Mouse (Mus musculus) liver, embryonic 12.5 days (tissue): ENCODE data around the gene Gins1. TPM values are rescaled to one million over a fixed set of nuclear protein-coding genes. Genes with fewer than 3 reads are reported as not detected.
"Not testable (repeated sequence)": the region's sequence is repeated elsewhere in the genome, so short reads cannot be mapped to it uniquely, and the experiment has no call there.

Experiments
- ATAC-seq: fragments of 200-750 bp; cut with Nextera tagmentation; 2 replicates; pipeline ENCODE4 v1.8.0; 2017; ENCODE audit warnings: moderate number of reproducible peaks, mild to moderate bottlenecking, moderate library complexity
- H3K27ac ChIP-seq: fragments of 300-500 bp; sonication (generic); 2 replicates; pipeline ENCODE4 v1.5.1; 2016; ENCODE audit warnings: mild to moderate bottlenecking
- H3K27me3 ChIP-seq: fragments of 300-500 bp; sonication (generic); replicated peaks from 2 replicates; pipeline ENCODE4 v1.6.1; 2016; ENCODE audit warnings: mild to moderate bottlenecking, moderate library complexity
- H3K36me3 ChIP-seq: fragments of 300-500 bp; sonication (generic); 2 replicates; pipeline ENCODE4 v1.6.1; 2016; ENCODE audit warnings: mild to moderate bottlenecking, moderate library complexity
- H3K4me1 ChIP-seq: fragments of 300-500 bp; sonication (generic); 2 replicates; pipeline ENCODE4 v1.6.1; 2016
- H3K4me2 ChIP-seq: fragments of 300-500 bp; sonication (generic); 2 replicates; pipeline ENCODE4 v1.6.1; 2016; ENCODE audit warnings: mild to moderate bottlenecking, moderate library complexity
- H3K4me3 ChIP-seq: fragments of 300-500 bp; sonication (generic); 2 replicates; pipeline ENCODE4 v1.5.1; 2016; ENCODE audit warnings: mild to moderate bottlenecking, moderate library complexity
- H3K9ac ChIP-seq: fragments of 300-500 bp; sonication (generic); 2 replicates; pipeline ENCODE4 v1.6.1; 2016; ENCODE audit warnings: mild to moderate bottlenecking, moderate library complexity
- H3K9me3 ChIP-seq: fragments of 300-500 bp; sonication (generic); replicated peaks from 2 replicates; pipeline ENCODE4 v1.6.1; 2016; ENCODE audit warnings: mild to moderate bottlenecking, moderate library complexity
- WGBS: fragments of 180-500 bp; shearing (Covaris S2); methylation state at CpG from one replicate; pipeline ENCODE4 v1.1.7; 2016; ENCODE audit not compliant: insufficient replicate concordance; 5-methylcytosine and 5-hydroxymethylcytosine counted together
- polyA plus RNA-seq: library from polyadenylated mRNA; unstranded; fragments of >200 nt; fragmentation: Nextera tagmentation; extraction: Ambion mirVana; gene quantifications from 2 replicates; pipeline ENCODE4 v1.2.1, GENCODE M21; 2016

Gins1 gene
- polyA plus RNA-seq, 1 experiment from 2014 or later: 50.2 TPM

DNA sequence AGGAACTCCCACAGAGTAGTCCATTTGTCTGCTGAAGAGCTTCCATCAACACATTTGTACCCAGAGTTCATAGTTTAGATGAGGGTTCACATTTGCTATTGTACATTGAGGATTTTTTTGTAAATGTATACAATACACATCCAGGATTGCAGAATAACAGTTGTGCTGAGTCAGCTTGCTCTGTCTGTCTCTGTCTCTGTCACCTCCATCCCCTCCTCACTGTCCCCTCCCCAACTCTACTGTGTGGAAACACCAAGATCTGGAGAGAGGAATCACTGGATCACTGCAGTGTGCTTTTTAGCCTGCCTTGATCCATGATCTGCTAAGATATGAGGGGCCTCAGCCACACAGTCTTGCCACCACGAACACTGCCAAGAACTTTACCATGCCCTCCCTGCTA, 19.4 kb upstream of the Gins1 start:
- peaks cover 22% of the 10 kb centered on the region for H3K4me1 ChIP-seq
- H3K27ac ChIP-seq: no peak overlapping the region
- 53% methylated on average over 1 of the region's 1 CpGs for WGBS
- H3K9me3 ChIP-seq: no peaks in the 10 kb centered on the region
- no peak for ATAC-seq
- no peak overlapping the region for H3K9ac ChIP-seq
- no peak overlapping the region for H3K4me3 ChIP-seq
- no peak overlapping the region for H3K4me2 ChIP-seq
- H3K36me3 ChIP-seq: no peaks in the 10 kb centered on the region
- H3K27me3 ChIP-seq: no peaks in the 10 kb centered on the region

DNA sequence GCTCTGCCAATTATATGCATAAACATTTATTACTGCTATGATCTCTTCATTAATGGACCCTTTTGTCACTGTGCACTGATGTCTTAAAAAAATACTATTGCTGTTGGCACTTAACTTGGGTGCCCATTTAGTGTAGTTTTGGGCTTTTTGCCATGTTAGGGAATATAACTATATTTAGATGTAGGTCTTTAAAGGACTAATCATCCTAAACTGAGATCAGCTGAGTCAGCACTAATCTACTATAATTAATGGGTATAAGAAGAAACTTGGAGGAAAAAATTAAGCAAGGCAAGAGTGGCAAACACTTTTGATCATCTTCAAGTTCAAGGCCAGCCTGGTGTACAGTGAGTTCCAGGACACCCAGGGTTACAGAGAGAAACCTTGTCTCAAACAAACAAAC, 18.9 kb upstream of the Gins1 start:
- no peaks in the 10 kb centered on the region for H3K27me3 ChIP-seq
- ATAC-seq: no peak
- no peak overlapping the region for H3K4me2 ChIP-seq
- no peak overlapping the region for H3K4me3 ChIP-seq
- H3K9me3 ChIP-seq: no peaks in the 10 kb centered on the region
- H3K36me3 ChIP-seq: no peaks in the 10 kb centered on the region
- peaks cover 22% of the 10 kb centered on the region for H3K4me1 ChIP-seq
- no peak overlapping the region for H3K27ac ChIP-seq
- no peak overlapping the region for H3K9ac ChIP-seq

DNA sequence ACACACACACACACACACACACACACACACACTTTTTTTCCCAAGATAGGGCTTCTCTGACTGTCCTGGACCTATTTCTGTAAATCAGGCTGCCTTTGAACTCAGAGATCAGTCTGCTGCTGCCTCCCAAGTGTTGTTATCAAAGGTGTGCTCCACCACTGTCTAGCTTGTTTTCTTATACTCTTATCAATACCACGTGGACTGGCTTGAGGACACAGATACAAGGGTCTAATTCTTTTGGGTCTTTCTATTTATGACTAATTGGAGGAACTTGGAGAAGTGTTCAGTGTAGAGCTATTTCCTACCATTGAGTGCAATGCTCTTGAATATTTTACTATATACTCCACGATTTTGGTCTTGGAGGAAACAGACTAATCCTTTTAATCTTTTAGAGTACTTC, 17.8 kb upstream of the Gins1 start:
- ATAC-seq: peak; percentile 38; the same call in 1 of the 2 replicates
- Histone ChIP-seq H3K27me3 (no peaks in the 10 kb centered on the region), H3K9me3 (no peaks in the 10 kb centered on the region), H3K27ac (no peak overlapping the region), H3K4me2 (no peak overlapping the region), H3K9ac (no peak overlapping the region), H3K4me1 (peaks cover 22% of the 10 kb centered on the region), H3K36me3 (no peaks in the 10 kb centered on the region), H3K4me3 (no peak overlapping the region)
- 47% methylated on average over 2 of the region's 2 CpGs for WGBS

DNA sequence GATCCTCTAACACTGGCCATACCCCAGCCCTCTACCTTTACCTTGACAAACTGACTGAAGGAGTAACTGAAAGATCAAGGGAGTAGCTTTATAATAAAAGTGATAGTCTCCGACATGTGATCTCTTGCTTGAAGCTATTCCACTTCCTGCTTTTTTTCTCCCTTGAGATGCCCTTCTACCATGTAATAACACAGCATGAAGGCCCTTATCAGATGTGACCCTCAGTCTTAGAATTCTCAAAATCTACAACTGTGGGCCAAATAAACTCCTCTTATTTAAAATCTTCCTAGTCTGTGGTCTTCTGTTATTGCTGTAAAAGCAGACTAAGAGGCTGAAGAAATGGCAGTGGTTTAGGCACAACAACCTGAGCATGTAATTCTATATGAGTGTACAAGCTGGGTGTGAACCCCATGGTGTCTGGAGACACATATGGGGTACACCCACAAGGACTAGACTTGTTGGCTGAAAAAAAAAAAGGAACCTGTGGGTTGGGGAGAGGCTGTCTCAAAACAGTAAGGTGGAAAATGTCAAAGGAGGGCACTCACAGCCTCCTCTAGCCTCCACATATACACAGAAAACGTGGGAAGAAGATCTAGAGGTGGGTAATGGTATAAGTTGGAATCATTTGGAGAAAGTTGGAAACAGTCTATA, 10.5 kb upstream of the Gins1 start:
- Histone ChIP-seq H3K4me3 (no peak overlapping the region), H3K27ac (no peak overlapping the region), H3K27me3 (no peaks in the 10 kb centered on the region), H3K9me3 (no peaks in the 10 kb centered on the region), H3K4me2 (no peak overlapping the region), H3K9ac (no peak overlapping the region), H3K4me1 (no peaks in the 10 kb centered on the region), H3K36me3 (no peaks in the 10 kb centered on the region)
- no peak for ATAC-seq
- 56% methylated on average over 2 of the region's 2 CpGs for WGBS

DNA sequence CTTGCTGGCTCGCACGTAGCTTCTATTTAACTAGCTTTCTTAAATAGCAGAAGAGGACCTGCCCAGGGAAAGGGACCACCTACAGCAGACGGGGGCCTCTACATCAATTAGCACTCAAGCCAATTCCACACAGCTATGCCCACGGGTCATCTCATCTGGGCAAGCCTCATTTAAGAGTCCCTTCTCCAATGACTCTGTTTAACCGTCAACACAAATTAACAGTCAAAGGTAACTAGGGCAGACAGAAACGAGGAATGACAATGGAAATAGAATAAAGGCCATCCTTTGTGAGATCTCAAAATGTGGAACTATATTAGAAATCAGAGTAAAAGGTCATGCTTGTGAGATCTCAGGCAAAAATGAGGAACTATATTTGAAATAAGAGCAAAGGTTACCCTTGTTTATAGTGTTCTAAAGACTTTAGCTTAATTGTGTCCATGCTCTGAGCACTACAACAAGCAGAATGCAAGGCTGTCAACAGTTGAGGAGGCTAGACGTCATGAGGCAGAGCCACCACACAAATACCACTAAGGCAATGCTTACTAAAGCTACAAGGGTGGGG, 9.4 kb upstream of the Gins1 start:
- 73% methylated on average over 7 of the region's 7 CpGs for WGBS
- ATAC-seq: no peak
- H3K9me3 ChIP-seq: no peaks in the 10 kb centered on the region

DNA sequence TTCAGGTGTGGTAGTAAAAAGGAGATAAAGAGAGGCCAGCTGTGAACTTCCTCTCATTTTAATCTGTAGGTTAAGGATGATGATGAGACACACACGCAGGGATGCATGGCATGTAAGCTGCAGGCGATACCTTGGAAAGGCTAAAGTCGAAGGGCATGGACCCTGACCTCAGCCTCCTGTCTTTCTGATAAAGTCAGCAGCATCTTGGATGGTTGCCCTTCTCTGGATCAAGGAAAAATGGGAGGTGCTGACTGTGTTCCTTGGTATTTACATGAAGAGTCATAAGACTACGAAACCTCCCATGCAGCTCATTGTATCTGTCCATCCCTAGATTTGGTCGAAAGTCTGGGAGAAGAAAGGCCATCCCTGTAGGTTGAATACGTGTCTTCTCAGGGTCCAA, 4.9 kb upstream of the Gins1 start:
- Histone ChIP-seq H3K9me3 (no peaks in the 10 kb centered on the region), H3K27ac (no peak overlapping the region), H3K4me2 (no peak overlapping the region), H3K9ac (no peak overlapping the region), H3K36me3 (0 out of 2 replicates have a peak, but pooled peaks cover 4% of the 10 kb centered on the region), H3K4me3 (no peak overlapping the region), H3K27me3 (no peaks in the 10 kb centered on the region), H3K4me1 (peaks cover 19% of the 10 kb centered on the region)
- WGBS: 86% methylated on average over 6 of the region's 6 CpGs
- ATAC-seq: no peak

More for the DNA sequence above, 9.4 kb upstream of the Gins1 start:
- Histone ChIP-seq H3K4me1 (no peaks in the 10 kb centered on the region), H3K27me3 (no peaks in the 10 kb centered on the region), H3K27ac (no peak overlapping the region), H3K9ac (no peak overlapping the region), H3K4me2 (no peak overlapping the region), H3K36me3 (0 out of 2 replicates have a peak, but pooled peaks cover 4% of the 10 kb centered on the region), H3K4me3 (no peak overlapping the region)

DNA sequence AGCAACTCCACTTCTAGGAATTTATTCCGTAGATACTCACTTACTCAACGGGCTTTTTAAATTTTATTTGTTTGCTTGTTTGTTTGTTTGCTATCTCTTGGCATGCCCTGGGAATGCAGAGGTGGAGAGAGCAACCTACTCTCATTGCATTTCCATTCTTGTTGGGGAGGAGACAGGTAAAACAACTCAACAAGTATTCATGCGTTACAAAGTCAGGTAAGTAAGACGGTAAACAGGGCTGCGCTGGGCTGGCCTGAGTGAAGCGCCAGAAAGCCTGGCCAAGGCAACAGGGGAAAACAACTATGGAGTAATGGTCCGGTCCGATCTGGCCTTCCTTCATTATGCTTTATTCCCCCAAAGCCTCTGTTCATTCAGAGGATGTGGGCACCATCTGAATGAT, 2.9 kb upstream of the Gins1 start:
- Histone ChIP-seq H3K4me3 (no peak overlapping the region), H3K36me3 (0 out of 2 replicates have a peak, but pooled peaks cover 4% of the 10 kb centered on the region)
- no peak for ATAC-seq

DNA sequence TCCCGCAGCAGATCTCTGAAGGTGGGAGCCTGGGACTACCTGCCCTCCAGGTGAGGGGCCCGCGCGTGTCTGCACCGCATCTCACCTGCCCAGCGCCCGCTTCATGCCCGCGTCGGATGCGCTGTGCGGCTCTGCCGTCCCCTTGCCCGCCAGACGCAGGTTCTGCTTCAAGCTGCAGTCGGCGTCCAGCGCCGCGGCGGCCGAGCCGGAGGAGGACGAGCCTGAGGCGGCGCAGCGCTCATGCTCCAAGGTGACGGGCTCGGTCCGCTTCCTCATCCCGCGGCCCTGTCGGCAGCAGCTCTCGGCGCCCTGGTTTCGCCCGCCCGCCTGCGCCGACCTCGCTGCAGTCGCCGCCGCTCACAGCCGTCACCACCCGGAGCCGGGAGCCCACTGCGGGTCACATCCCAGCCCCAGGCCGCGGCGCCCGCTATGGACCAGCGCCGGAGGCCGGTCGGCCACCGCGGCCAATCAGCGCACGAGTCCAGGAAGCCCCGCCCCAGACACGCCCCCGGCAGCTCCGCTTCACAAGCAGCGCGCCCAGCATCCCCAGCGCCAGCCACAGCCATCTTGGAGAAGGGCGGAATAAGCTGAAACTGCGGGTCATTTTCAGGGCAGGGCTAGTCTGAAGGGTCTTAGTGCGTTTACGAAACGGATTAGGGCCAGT, 796 bp upstream of the Gins1 start, which contains the start of gene Abhd12:
Gene Abhd12 (minus strand): TSS at position 470 of the 664 bp plus-strand sequence.
- Histone ChIP-seq H3K36me3 (0 out of 2 replicates have a peak, but pooled peaks cover 4% of the 10 kb centered on the region), H3K4me1 (peaks cover 33% of the 10 kb centered on the region), H3K4me3 (peak within 1 kb of the TSS; percentile 87), H3K4me2 (peak within 1 kb of the TSS; percentile 98), H3K27me3 (peaks cover 5% of the 10 kb centered on the region; the same call in 1 of the 2 replicates), H3K27ac (peak within 1 kb of the TSS; percentile 88), H3K9ac (peak within 1 kb of the TSS; percentile 85), H3K9me3 (no peaks in the 10 kb centered on the region)
- under 1% methylated on average over 72 of the region's 72 CpGs for WGBS
- peak; percentile 96 for ATAC-seq

More for the DNA sequence above, 2.9 kb upstream of the Gins1 start:
- Histone ChIP-seq H3K4me2 (no peak overlapping the region), H3K4me1 (peaks cover 23% of the 10 kb centered on the region), H3K9ac (no peak overlapping the region), H3K27ac (no peak overlapping the region), H3K27me3 (peaks cover 5% of the 10 kb centered on the region; the same call in 1 of the 2 replicates), H3K9me3 (no peaks in the 10 kb centered on the region)
- 83% methylated on average over 8 of the region's 8 CpGs for whole genome bisulfite sequencing

DNA sequence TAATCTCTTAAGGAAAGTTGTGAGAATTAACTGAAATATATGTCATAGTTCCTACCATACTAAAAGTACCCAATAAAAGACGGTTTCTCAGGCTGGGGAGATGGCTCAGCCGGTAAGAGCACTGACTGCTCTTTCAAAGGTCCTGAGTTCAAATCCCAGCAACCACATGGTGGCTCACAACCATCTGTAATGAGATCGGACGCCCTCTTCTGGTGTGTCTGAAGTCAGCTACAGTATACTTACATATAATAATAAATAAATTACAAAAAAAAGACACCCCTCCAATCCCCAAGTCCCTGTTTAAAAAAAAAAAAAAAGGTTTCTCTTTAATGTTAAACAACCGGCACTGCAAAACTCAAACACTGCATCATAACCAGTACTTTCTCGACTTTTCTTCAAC, 3.7 kb downstream of the Gins1 start:
- Histone ChIP-seq H3K4me2 (peak overlapping the region; percentile 83), H3K4me3 (peak overlapping the region; percentile 78), H3K4me1 (peaks cover 40% of the 10 kb centered on the region), H3K9ac (peak overlapping the region; percentile 78)
- H3K36me3 ChIP-seq, H3K27me3 ChIP-seq, H3K9me3 ChIP-seq, H3K27ac ChIP-seq, ATAC-seq: not testable (repeated sequence)
- WGBS: 39% methylated on average over 6 of the region's 6 CpGs

DNA sequence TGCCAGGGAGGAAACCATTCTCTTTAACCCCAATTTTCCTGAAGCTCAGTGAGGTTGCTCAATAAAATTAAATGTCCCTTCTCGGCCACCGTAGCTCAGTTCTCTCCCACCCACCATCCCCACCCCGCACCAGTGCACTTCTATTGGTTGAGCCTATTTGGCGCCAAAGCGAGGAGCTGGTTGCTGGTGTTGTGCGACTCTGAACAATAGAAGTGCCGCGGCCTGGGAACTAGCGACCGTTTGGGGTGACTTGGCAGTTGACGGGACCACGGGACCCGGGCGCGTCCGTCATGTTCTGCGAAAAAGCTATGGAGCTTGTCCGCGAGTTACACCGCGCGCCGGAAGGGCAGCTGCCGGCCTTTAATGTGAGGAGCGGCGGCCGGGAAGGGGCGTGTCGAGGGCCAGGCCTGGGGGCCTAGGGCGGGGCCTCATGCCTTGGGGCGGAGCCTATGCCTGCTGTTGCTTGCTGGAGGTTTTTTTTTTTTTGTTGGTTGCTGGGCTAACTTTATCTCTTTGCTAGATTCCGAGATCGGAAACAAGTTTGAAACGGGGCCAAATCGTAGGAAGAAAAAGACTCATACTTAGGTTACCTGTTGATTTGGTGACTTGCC, 4.3 kb downstream of the Gins1 start:
- H3K36me3 ChIP-seq: peaks cover 11% of the 10 kb centered on the region
- peak overlapping the region; percentile 78 for H3K4me3 ChIP-seq
- peaks cover 37% of the 10 kb centered on the region for H3K4me1 ChIP-seq
- H3K4me2 ChIP-seq: peak overlapping the region; percentile 83
- H3K27ac ChIP-seq: peak overlapping the region; percentile 90
- H3K9me3 ChIP-seq: no peaks in the 10 kb centered on the region
- peaks cover 5% of the 10 kb centered on the region; the same call in 1 of the 2 replicates for H3K27me3 ChIP-seq
- under 1% methylated on average over 35 of the region's 35 CpGs for whole genome bisulfite sequencing
- peak; percentile 90 for ATAC-seq
- H3K9ac ChIP-seq: peak overlapping the region; percentile 78

DNA sequence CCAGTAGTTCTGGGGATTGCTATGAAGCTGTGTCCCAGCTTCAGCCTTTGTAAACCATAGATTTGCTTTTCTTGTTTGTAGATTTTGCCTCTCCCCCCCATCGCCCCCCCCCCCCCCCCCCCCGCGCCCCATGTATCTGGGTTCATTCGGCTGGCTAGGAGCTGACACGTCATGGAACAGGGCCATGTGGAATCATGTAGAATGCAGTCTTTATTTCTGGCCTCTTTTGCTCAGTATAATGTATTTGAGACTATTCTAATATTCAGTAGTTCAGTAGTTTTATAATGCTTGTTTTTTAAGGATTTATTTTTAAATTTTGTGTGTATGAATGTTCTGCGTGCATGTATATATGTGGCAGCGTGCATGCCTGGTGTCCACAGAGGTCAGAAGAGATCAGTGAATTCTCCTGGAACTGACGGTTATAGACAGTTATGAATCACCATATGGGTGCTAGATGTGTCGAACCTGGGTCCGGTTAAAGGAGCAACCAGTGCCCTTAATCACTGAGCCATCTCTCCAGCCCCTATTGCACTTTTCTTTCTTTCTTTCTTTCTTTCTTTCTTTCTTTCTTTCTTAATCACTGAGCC, 5.2 kb downstream of the Gins1 start:
- no peaks in the 10 kb centered on the region for H3K9me3 ChIP-seq
- peak overlapping the region; percentile 78 for H3K9ac ChIP-seq
- peak overlapping the region; percentile 78 for H3K4me3 ChIP-seq
- H3K27ac ChIP-seq: peak overlapping the region; percentile 90
- no peak for ATAC-seq
- H3K4me1 ChIP-seq: peaks cover 32% of the 10 kb centered on the region
- peaks cover 18% of the 10 kb centered on the region for H3K36me3 ChIP-seq
- peak overlapping the region; percentile 83 for H3K4me2 ChIP-seq
- peaks cover 5% of the 10 kb centered on the region; the same call in 1 of the 2 replicates for H3K27me3 ChIP-seq
- WGBS: 43% methylated on average over 7 of the region's 10 CpGs
